ENCODE assay signal across 25 mouse cellular contexts in genomic region chr2:140051607-140052126, GRCm38 (mm10). TPM values are rescaled to one million over a fixed set of nuclear protein-coding genes. Genes with fewer than 3 reads are reported as not detected.
DNase-seq lines count a peak whose midpoint lies in the region; ATAC-seq lines count a peak whose summit lies in the region.
"Had no signal": no experiment of that assay in that cellular context is flagged by ENCODE, and none has a peak within 500 bp of the region (broad histone marks: within the 10 kb centered on the region; RNA-seq: fewer than 3 reads in every experiment).

No protein-coding gene starts in this region.

- ATAC-seq in liver, embryonic 11.5 days (replicated peaks; ENCODE audit: low FRiP score): 0 out of 2 replicates have a peak, but pooled peaks have one; percentile 44
- peak; percentile 87 for ATAC-seq in CD4-positive, CD25-positive, alpha-beta regulatory T cell, adult 4 months
- peak; percentile 90 for ATAC-seq in activated CD4-positive, CD25-positive, alpha-beta regulatory T cell, adult 4 months
- ATAC-seq in liver, embryonic 12.5 days: peak; percentile 59
- ATAC-seq: forebrain, embryonic 13.5 days; forebrain, embryonic 16.5 days; hindbrain, embryonic 16.5 days; intestine, postnatal 0 days had no signal

- no peaks in the 10 kb centered on the region for H3K27me3 ChIP-seq in liver, embryonic 11.5 days (replicated peaks; ENCODE audit: control insufficient read depth, insufficient read depth, low read length)
- H3K27me3 ChIP-seq in liver, embryonic 12.5 days (replicated peaks): no peaks in the 10 kb centered on the region
- H3K27me3 ChIP-seq: forebrain, embryonic 13.5 days; heart, embryonic 13.5 days; hindbrain, embryonic 13.5 days had no signal

- no peaks in the 10 kb centered on the region for H3K9me3 ChIP-seq in liver, embryonic 11.5 days (ENCODE audit: control insufficient read depth, low read length)
- H3K9me3 ChIP-seq in liver, embryonic 12.5 days (replicated peaks): no peaks in the 10 kb centered on the region
- H3K9me3 ChIP-seq: forebrain, embryonic 10.5 days; forebrain, embryonic 13.5 days; heart, embryonic 13.5 days; hindbrain, embryonic 10.5 days; hindbrain, embryonic 13.5 days had no signal

- H3K27ac ChIP-seq in liver, embryonic 11.5 days (ENCODE audit: low read depth, low read length): no peak overlapping the region
- H3K27ac ChIP-seq in liver, embryonic 12.5 days: no peak overlapping the region
- H3K27ac ChIP-seq: forebrain, embryonic 10.5 days; forebrain, embryonic 13.5 days; heart, embryonic 13.5 days; hindbrain, embryonic 10.5 days; hindbrain, embryonic 13.5 days had no signal

- H3K4me2 ChIP-seq in liver, embryonic 11.5 days: no peak overlapping the region
- H3K4me2 ChIP-seq in liver, embryonic 12.5 days: no peak overlapping the region
- H3K4me2 ChIP-seq: forebrain, embryonic 13.5 days; heart, embryonic 13.5 days; hindbrain, embryonic 13.5 days had no signal

- H3K4me3 ChIP-seq in liver, embryonic 11.5 days (ENCODE audit: low read depth, low read length): no peak overlapping the region
- no peak overlapping the region for H3K4me3 ChIP-seq in liver, embryonic 12.5 days
- H3K4me3 ChIP-seq: forebrain, embryonic 10.5 days; forebrain, embryonic 13.5 days; heart, embryonic 13.5 days; hindbrain, embryonic 10.5 days; hindbrain, embryonic 13.5 days had no signal

- intact Hi-C loops in heart, postnatal 25 days (cut with DNase I): no loop called here

- no peaks in the 10 kb centered on the region for H3K4me1 ChIP-seq in liver, embryonic 11.5 days (replicated peaks; ENCODE audit: control insufficient read depth, insufficient read depth, low read length)
- peaks cover 18% of the 10 kb centered on the region for H3K4me1 ChIP-seq in liver, embryonic 12.5 days
- H3K4me1 ChIP-seq: forebrain, embryonic 10.5 days; forebrain, embryonic 13.5 days; heart, embryonic 13.5 days; hindbrain, embryonic 10.5 days; hindbrain, embryonic 13.5 days had no signal

- H3K9ac ChIP-seq in liver, embryonic 11.5 days (ENCODE audit: low read depth, low read length): no peak overlapping the region
- H3K9ac ChIP-seq in liver, embryonic 12.5 days: no peak overlapping the region
- H3K9ac ChIP-seq: forebrain, embryonic 13.5 days; heart, embryonic 13.5 days; hindbrain, embryonic 13.5 days had no signal

- H3K36me3 ChIP-seq in liver, embryonic 11.5 days (ENCODE audit: control insufficient read depth, insufficient read depth, low read length): peaks cover 19% of the 10 kb centered on the region
- H3K36me3 ChIP-seq in liver, embryonic 12.5 days: peaks cover 88% of the 10 kb centered on the region

- WGBS in liver, embryonic 11.5 days: 78% methylated on average over 2 of the region's 2 CpGs
- WGBS in liver, embryonic 12.5 days (ENCODE audit: insufficient replicate concordance): 66% methylated on average over 2 of the region's 2 CpGs

- DNase-seq in liver, embryonic 11.5 days (ENCODE audit: low spot score): no peak
- DNase-seq in liver: no peak
- no peak for DNase-seq in heart, postnatal 4 days
- no peak for DNase-seq in right cerebral cortex, adult 2 months (ENCODE audit: low spot score in 2 of 2)
- DNase-seq in heart, postnatal 25 days (ENCODE audit: low spot score): no peak
- DNase-seq: adrenal gland, adult 8-10 months; adrenal gland, postnatal 25 days; cerebellum, adult 11-12 months; cerebellum, adult 8-10 months; cerebellum, postnatal 10 days; cerebellum, postnatal 36 days; gastrocnemius, postnatal 25 days; heart, adult 18-20 months; heart, postnatal 14 days had no signal

RNA-seq across cellular contexts. Expression of gene Tasp1, which starts 14.9 kb away (rescaled TPM):
- polyA plus RNA-seq in liver, embryonic 11.5 days (2014; fragmentation: Nextera tagmentation; extraction: Ambion mirVana): 26.3 and 29.5 TPM in 2 replicates
- polyA plus RNA-seq in CD4-positive, CD25-positive, alpha-beta regulatory T cell, adult 4 months (2017; shearing (Covaris generic)): 100 to 1,000 TPM; 113 to 114 TPM
- 100 to 1,000 TPM; 108 to 116 TPM for polyA plus RNA-seq in activated CD4-positive, CD25-positive, alpha-beta regulatory T cell, adult 4 months (2017; shearing (Covaris generic))
- 20.6 and 20.8 TPM in 2 replicates for polyA plus RNA-seq in liver, embryonic 12.5 days (2016; fragmentation: Nextera tagmentation; extraction: Ambion mirVana)
- 1 to 10 TPM; 6.0 to 6.8 TPM for total RNA-seq in heart, postnatal 4 days (2021)
- total RNA-seq in heart, postnatal 25 days (2021): 1 to 10 TPM; 7.3 to 7.4 TPM
